Mouse (Mus musculus) MEL (cell line): ENCODE results near the gene Snrnp70.

ENCODE experiments used
- BHLHE40 ChIP-seq: IDR thresholded peaks from 2 replicates; pipeline ENCODE4 v1.6.1; 2012; ENCODE audit warnings: low read depth, mild to moderate bottlenecking, inconsistent platforms, low read length, improper control_type of control experiment, borderline replicate concordance
- CHD2 ChIP-seq: IDR thresholded peaks from 2 replicates; pipeline ENCODE4 v1.6.1; 2011; ENCODE audit warnings: low read length, improper control_type of control experiment
- MAX ChIP-seq: IDR thresholded peaks from 2 replicates; pipeline ENCODE4 v1.6.1; 2011; ENCODE audit warnings: low read length, improper control_type of control experiment
- POLR2A ChIP-seq, 2 experiments: IDR thresholded peaks; 2 replicates each; pipeline ENCODE4 v1.6.1; 2011 to 2012; ENCODE audit warnings: low read length in 2 of 2, mild to moderate bottlenecking in 2 of 2, control low read depth in 1 of 2, improper control_type of control experiment in 1 of 2, low read depth in 1 of 2, moderate library complexity in 1 of 2; ENCODE audit not compliant: control insufficient read depth in 1 of 2, insufficient read depth in 1 of 2, poor library complexity in 1 of 2
- USF1 ChIP-seq: IDR thresholded peaks from 2 replicates; pipeline ENCODE4 v1.6.1; 2014; ENCODE audit warnings: low read depth, mild to moderate bottlenecking, inconsistent platforms, low read length, improper control_type of control experiment, moderate library complexity

- TF ChIP-seq BHLHE40 (no peak), MAX (no peak), USF1 (no peak), CHD2 (no peak), POLR2A (IDR thresholded peaks at IDR 0.05; ENCODE audit: control insufficient read depth in 1 of 2, insufficient read depth in 1 of 2, low read depth in 1 of 2, low read length in 2 of 2, poor library complexity in 1 of 2) (no peak)
These were observed 20.1 kb upstream of the Snrnp70 start for GRCm38 (mm10) chr7:45415636-45416035.
